Mouse (Mus musculus) cerebellum, postnatal 14 days (tissue): ENCODE measurements around the gene 2510009E07Rik.

Experiments
- DNase-seq, 2 experiments: peaks; one replicate each; pipeline ENCODE4 v3.0.0; 2021; ENCODE audit warnings: mixed read lengths in 2 of 2

2510009E07Rik gene

DNA sequence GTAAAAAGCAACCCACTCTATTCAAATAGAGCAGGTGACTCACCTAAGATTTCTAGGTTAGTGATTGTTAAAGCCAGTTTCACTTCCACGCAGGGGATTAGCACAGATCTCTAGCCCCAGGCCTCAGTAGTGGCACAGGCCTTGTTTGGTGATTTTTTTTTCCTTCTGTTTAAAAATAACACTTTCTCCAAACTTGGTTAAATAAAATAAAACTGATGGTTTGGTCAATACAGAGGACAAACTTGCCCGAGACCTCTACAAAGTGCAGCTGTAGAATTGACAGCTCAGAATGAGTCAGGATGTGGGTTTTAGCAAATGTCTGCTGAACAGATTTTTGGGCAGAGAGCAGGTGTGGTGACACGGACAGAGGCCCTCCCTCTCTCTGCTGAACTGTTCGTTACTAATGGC is 62.6 kb downstream of the 2510009E07Rik start:
- DNase-seq, result no peak

- DNase-seq, result no peak
Measured at GRCm38 (mm10) chr16:21630614-21631013, 63.9 kb downstream of the 2510009E07Rik start.

- peak; percentile 56 to 60 for DNase-seq
Measured at GRCm38 (mm10) chr16:21628061-21628591, 66.3 kb downstream of the 2510009E07Rik start.

DNA sequence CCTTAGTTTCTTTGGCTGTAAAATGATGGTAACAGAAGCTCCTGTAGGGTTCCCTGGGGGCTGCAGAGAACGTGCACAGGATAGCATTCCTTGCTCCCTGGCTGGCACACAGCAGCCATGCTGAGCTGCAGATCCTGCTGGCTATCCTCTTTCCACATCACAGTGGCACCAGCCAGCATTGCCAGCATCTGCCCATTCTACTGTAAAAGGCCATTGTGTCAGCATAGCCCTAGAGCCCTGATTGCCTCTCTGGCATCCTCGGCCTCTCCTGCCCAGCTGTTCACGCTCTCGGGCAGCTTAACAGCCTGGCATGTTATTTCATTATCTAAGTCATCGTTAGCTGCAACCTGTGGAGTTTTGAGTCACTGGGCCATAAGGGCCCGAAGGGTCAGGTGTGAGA is 67.2 kb downstream of the 2510009E07Rik start:
- peak in 1 of 2 experiments; percentile 23 for DNase-seq

DNA sequence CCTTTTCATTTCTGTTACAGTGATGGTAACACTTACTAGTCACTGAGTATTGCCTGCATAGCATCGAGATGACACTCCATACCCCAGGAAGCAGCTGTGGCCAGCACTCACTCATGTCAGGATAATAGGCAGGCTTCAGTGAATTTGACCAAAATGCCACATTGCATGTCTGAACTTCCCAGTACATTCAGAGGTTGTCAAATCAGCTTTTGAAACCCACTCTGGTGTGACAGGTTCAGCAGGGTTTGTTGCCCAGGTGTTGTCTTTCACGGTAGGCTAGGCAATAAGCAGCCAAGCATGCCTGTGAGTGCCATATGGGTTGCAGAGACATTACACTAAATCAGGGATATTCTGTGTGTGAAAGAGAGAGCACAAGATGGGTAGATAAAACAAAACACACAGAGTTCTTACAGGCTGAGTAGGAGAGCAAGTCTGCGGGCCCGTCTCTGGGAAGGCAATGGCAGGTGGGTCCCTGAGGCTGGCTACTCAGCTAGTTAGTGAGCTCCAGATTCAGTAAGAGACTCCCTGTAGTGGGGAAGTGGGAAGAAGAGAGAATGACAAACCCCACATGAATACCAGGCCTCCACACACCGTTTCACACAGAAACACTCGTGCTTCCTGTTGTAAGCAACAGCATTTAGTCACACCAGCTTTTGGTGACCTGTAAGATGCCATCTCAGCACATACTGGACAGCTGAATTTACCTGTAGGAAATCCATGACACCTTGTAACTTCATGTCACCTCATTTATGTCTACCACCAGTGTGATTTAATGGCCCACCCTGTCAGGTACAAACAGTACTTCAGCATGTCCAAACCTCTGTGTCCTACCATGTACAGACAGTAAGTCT is 68.5 kb downstream of the 2510009E07Rik start:
- DNase-seq, result peak; percentile 54 to 71

- peak in 1 of 2 experiments; percentile 41 for DNase-seq
Measured at GRCm38 (mm10) chr16:21620630-21621029, 73.8 kb downstream of the 2510009E07Rik start.

DNA sequence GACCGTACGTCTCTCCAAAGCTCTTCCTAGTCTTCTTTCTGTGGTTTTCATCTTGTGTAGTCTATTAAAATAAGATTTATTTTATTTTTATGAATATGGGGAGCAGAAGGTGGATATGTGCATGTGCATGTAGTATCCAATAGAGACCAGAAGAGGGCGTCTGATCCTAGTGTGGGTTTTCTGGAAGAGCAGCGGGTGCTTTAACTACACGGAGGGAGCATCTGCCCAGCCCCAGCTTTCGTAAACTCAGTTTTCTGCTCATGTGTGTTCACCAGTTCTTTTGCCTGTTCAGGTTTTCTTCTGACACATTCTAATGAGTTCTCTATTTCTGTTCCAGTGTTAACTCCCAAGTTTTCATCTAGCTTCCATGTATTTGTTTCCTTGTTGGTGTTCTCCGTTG is 78.7 kb downstream of the 2510009E07Rik start:
- DNase-seq, result peak; percentile 63 to 68

- no peak for DNase-seq
Measured at GRCm38 (mm10) chr16:21610473-21610872, 84.0 kb downstream of the 2510009E07Rik start.

DNA sequence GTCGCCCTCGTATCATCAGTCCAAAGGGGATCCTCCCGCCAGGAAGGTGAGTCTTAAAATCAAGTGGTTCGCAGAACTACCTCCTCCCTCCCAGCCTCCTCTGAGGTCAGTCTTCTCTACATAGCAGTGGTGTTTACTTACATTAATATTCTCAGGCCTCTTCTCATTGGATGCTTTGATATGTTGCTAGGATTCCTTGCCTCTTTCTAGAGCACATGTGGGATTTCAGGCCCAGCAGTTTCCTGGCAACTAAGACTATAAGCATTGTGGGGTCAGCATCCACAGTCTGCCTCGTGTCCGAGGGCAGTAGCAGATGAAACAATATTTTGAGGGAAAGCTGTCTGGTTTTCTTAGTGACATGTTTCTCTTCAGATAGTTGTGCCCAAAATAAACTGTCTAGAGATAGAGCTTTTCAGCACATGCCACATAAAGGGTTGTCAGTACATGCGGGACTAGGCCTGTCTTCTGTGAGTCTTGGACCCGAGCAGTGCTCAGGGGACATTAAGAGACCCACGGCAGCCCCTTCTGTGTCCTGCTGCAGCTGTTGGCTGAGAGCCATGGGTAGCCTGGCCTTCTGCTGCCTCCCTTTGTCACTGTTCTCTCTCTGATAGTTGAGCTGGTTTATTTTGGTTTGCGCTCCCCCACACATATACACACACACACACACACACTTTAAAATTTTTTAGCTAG is 86.1 kb downstream of the 2510009E07Rik start:
- DNase-seq, result peak; percentile 52 to 69

DNA sequence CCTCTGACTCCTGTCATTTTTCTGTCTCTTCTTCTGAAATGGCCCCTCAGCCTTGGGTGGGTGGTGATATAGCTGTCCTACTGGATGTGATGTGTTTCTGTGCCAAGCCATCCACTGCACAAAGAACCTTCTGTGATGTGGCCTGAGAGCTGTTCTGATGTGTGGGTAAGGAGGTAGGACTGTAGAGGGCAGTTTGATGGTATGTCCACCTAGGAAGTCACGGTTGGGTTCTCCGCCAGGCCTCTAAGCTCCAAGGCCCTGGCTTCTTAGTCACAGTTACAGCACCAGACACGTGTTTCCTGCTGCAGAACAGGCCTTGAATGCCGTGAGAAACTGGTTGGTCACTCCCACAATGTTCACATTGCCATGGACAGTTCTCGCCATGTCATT is 86.8 kb downstream of the 2510009E07Rik start:
- DNase-seq, result no peak

DNA sequence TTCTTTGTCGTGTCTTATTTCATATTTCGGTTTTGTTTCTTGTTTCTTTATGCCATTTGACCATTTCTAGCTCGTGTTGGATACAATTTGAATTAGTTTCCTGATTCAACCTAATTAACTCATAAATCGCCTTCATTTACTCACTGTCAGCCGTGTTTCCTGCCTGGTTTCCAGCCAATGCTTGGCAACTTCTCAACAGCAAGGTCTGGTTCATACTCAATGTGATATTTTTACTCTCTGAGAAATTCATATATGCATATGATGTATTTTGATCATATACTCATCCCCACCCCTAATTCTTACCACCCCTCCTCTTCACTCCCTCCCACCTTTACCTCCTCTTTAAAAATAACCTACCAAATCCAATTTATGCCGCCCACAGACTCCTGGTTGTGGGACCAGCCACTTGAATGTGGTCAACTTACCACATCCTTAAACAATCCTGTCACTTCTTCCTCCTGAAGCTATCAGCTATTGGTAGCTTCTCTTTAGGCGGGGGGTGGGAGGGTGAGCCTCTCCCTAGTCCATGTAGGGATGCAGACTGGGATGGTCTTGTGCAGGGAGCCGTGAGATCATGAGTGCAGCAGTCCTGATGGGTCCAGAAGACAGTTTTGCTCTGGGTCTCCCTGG is 87.3 kb downstream of the 2510009E07Rik start:
- peak; percentile 61 to 68 for DNase-seq

GRCm38 (mm10) chr16:21606249-21607020 is 88.0 kb downstream of the 2510009E07Rik start:
- DNase-seq, result no peak

- DNase-seq, result no peak
Measured at GRCm38 (mm10) chr16:21604354-21604753, 90.1 kb downstream of the 2510009E07Rik start.
